Mouse (Mus musculus) embryo, embryonic 9.5 days (tissue): ENCODE measurements around the gene Svs4.
"Not testable (repeated sequence)": the region's sequence is repeated elsewhere in the genome, so short reads cannot be mapped to it uniquely, and the experiment has no call there.

ENCODE experiments used
- DNase-seq: peaks from one replicate; pipeline ENCODE4 v3.0.0-alpha.2; 2017; ENCODE audit errors: extremely low spot score

Svs4 gene

DNA sequence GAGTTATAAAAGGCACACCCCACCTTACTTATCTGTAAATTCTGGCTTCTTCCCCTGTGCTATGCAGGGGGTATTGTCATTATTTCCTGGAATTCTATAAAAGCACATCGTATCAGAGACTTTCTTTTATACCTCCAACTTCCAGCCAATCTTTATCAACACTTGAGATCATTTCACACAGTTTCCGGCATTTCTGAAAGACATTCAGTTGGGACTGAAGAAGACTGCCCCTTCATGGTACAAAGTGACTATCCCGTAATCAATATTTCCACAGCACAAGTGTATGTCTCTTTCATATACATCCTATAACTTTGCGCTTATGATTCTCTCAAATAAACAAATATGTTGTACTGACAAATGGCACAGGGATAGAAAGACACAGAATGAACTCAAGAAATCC, at the start of gene Svs4:
TSS of gene Svs4 (minus strand) at position 101 of the 400 bp plus-strand sequence.
- DNase-seq, result no peak

- DNase-seq, result no peak
These were observed 42.7 kb upstream of the Svs4 start for GRCm38 (mm10) chr2:164320983-164321382.

- DNase-seq, result not testable (repeated sequence)
These were observed 38.2 kb upstream of the Svs4 start, which contains the start of gene Svs6 for GRCm38 (mm10) chr2:164316451-164316850. Svs6 (plus strand) TSS chr2:164316751.

GRCm38 (mm10) chr2:164315460-164315859, 37.2 kb upstream of the Svs4 start:
- DNase-seq, result not testable (repeated sequence)

GRCm38 (mm10) chr2:164312599-164312998, 34.3 kb upstream of the Svs4 start:
- DNase-seq, result no peak

DNA sequence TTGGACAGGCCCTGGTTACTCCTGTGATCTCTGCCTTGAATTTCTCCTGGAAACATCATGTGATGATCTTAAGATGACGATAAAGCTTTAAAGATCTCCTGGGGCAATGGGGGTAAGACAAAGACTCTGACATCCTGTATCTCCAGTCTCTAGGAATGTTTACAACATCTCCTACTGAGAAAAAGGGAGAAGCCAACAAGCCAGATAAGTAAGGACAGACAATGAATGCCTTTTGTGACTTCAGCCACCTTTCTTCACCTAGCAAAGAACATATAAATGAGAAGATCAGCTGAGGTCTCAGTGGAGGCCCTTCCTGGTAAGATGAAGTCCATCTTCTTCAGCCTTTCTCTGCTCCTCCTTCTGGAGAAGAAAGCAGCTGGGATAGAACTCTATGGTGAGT, 10.7 kb upstream of the Svs4 start, which contains the start of gene Svs3a:
TSS of gene Svs3a (plus strand) at position 301 of the 400 bp plus-strand sequence.
- DNase-seq, result not testable (repeated sequence)

DNA sequence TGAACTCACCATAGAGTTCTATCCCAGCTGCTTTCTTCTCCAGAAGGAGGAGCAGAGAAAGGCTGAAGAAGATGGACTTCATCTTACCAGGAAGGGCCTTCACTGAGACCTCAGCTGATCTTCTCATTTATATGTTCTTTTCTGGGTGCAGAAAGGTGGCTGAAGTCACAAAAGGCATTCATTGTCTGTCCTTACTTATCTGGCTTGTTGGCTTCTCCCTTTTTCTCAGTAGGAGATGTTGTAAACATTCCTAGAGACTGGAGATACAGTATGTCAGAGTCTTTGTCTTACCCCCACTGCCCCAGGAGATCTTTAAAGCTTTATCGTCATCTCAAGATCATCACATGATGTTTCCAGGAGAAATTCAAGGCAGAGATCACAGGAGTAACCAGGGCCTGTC, 21.7 kb downstream of the Svs4 start, which contains the start of gene Svs3b:
TSS of gene Svs3b (minus strand) at position 101 of the 400 bp plus-strand sequence.
- DNase-seq, result not testable (repeated sequence)

- no peak for DNase-seq
These were observed 39.9 kb downstream of the Svs4 start, which contains the start of gene Svs2 for GRCm38 (mm10) chr2:164238366-164238765. Svs2 (minus strand) TSS chr2:164238466.

- no peak for DNase-seq
These were observed 45.6 kb downstream of the Svs4 start for GRCm38 (mm10) chr2:164232671-164233070.

- DNase-seq, result no peak
These were observed 49.7 kb downstream of the Svs4 start for GRCm38 (mm10) chr2:164228361-164229070.
